Mouse (Mus musculus): ENCODE data around the gene Alx1. TPM values are rescaled to one million over a fixed set of nuclear protein-coding genes. Genes with fewer than 3 reads are reported as not detected.

The Alx1 gene
- 49.7 and 58.8 TPM in 2 replicates for polyA plus RNA-seq (2014; fragmentation: Nextera tagmentation; extraction: Ambion mirVana)

DNA sequence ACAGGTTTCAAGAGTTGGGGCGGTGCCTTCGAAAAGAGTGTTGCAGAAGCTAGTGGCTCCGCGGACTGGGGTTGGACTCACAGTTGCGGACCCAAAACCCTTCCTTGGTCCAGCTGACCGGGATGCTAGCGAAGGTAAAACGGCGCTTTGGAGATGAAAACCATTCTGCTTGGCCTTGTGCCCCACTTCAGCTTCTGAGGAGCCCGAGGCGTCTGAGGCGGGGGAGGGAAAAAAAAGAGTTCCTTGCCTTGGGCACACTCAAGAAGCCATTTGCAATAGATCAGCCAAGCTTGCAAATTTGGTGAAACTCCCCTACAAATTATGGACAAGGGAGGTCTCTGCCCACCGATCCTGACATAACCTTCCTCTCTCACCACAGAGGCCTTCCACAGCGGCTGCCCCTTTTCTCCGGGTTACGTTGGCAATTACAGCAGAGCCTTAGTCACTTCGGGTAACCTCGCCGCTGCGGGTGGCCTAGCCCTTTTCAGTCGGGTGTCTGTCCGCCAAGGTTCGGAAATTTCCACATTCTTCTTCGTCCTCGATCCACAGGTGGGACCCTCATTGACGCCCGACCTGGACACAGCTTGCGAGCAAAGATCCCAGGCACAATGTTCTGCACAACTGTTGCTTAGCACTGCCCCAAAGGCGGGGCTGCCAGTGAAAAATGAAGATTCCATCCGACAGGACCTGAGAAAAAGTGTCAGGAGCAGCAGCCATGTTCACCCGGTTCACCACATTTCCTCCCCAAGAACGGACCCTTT lies at the start of gene Alx1:
Gene Alx1, minus strand, starts transcription at position 486 of the 761 bp plus-strand sequence.
- Histone ChIP-seq H3K4me3 (ENCODE audit: low read depth, low read length) (peak within 1 kb of the TSS; percentile 53), H3K9ac (ENCODE audit: low read depth, low read length) (peak within 1 kb of the TSS; percentile 80), H3K36me3 (ENCODE audit: control insufficient read depth, insufficient read depth, low read length) (no peaks in the 10 kb centered on the region), H3K27ac (replicated peaks; ENCODE audit: low read depth, low read length) (peak within 1 kb of the TSS; percentile 90), H3K4me2 (ENCODE audit: low read depth, low read length) (peak within 1 kb of the TSS; percentile 53), H3K9me3 (ENCODE audit: control insufficient read depth, low read length) (no peaks in the 10 kb centered on the region), H3K27me3 (replicated peaks; ENCODE audit: control insufficient read depth, insufficient read depth, low read length) (peaks cover 51% of the 10 kb centered on the region), H3K4me1 (ENCODE audit: control insufficient read depth, insufficient read depth, low read length) (no peaks in the 10 kb centered on the region)
- ATAC-seq (ENCODE audit: low read depth) = no peak
- no peak for DNase-seq (ENCODE audit: low spot score)
- WGBS = 2% methylated on average over 32 of the region's 32 CpGs

DNA sequence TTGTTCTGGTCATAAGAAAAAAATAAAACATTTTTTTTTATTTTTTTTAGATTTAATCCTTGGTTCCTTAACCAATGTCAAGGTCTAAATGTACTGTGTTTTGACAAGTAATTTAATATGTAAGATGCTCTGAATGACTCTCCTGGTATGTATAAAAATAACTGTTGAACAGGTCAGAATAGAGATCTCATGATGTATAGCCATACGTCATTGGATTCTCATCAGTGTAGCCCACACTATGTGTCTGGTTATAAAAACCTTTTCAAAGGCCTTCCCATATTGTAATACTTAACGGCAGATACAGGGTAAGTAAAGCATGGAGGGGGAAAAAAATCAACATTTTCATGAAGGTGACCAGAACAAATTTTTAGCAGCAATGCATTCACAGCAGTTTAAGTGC lies 19.6 kb upstream of the Alx1 start:
- H3K9ac ChIP-seq (ENCODE audit: low read depth, low read length) = no peak overlapping the region
- no peak overlapping the region for H3K4me2 ChIP-seq (ENCODE audit: low read depth, low read length)
- H3K36me3 ChIP-seq (ENCODE audit: control insufficient read depth, insufficient read depth, low read length) = no peaks in the 10 kb centered on the region
- H3K4me1 ChIP-seq (ENCODE audit: control insufficient read depth, insufficient read depth, low read length) = no peaks in the 10 kb centered on the region
- WGBS = 62% methylated on average over 2 of the region's 2 CpGs
- no peak for ATAC-seq (ENCODE audit: low read depth)
- H3K4me3 ChIP-seq (ENCODE audit: low read depth, low read length) = no peak overlapping the region
- DNase-seq (ENCODE audit: low spot score) = no peak
- no peaks in the 10 kb centered on the region for H3K27me3 ChIP-seq (replicated peaks; ENCODE audit: control insufficient read depth, insufficient read depth, low read length)
- H3K27ac ChIP-seq (replicated peaks; ENCODE audit: low read depth, low read length) = no peak overlapping the region
- no peaks in the 10 kb centered on the region for H3K9me3 ChIP-seq (ENCODE audit: control insufficient read depth, low read length)

DNA sequence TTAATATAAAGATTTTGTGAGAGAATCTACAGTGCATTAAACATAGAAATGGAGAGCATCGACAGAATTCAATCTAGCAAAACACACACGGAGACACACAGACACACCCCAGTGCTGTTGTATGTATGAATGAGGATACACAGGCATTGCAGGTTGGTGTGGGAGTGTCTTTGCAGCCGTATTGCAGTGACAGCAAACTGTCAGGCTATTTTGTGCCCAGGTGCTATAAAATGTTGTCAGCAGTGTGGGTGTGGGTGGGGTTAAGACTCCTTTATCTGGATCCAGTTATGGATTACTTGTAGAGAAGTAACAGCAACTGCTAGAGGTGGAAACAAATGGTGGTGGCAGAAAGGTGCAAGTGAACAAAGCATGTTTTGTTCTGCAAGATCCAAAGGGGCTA lies 16.6 kb upstream of the Alx1 start:
- Histone ChIP-seq H3K9ac (ENCODE audit: low read depth, low read length) (no peak overlapping the region), H3K4me2 (ENCODE audit: low read depth, low read length) (no peak overlapping the region), H3K36me3 (ENCODE audit: control insufficient read depth, insufficient read depth, low read length) (no peaks in the 10 kb centered on the region), H3K4me1 (ENCODE audit: control insufficient read depth, insufficient read depth, low read length) (no peaks in the 10 kb centered on the region), H3K27ac (replicated peaks; ENCODE audit: low read depth, low read length) (no peak overlapping the region), H3K27me3 (replicated peaks; ENCODE audit: control insufficient read depth, insufficient read depth, low read length) (no peaks in the 10 kb centered on the region), H3K9me3 (ENCODE audit: control insufficient read depth, low read length) (no peaks in the 10 kb centered on the region), H3K4me3 (ENCODE audit: low read depth, low read length) (no peak overlapping the region)
- no peak for ATAC-seq (ENCODE audit: low read depth)
- no peak for DNase-seq (ENCODE audit: low spot score)
- 55% methylated on average over 3 of the region's 3 CpGs for WGBS

DNA sequence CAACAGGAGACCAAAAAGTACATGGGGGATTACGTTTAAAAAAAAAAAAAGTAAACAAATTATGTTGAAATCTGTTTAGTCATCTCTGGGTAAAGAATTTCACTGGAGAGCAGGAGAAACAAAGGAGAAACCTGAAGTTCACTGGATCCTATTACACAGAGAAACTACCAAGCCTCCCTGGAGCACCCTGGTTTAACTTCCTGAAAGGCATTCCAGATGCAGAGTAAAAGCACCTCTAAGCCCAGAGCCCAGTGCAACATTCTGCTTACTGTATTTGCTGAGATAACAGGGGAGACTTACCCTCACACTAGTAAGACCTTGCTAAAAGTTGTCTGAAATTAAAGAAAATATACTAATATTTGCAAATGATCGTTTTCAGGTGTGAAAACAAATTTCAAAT lies 15.0 kb upstream of the Alx1 start:
- H3K27me3 ChIP-seq (replicated peaks; ENCODE audit: control insufficient read depth, insufficient read depth, low read length) = no peaks in the 10 kb centered on the region
- no peak overlapping the region for H3K4me3 ChIP-seq (ENCODE audit: low read depth, low read length)
- 38% methylated on average over 2 of the region's 2 CpGs for WGBS
- no peak overlapping the region for H3K4me2 ChIP-seq (ENCODE audit: low read depth, low read length)
- H3K36me3 ChIP-seq (ENCODE audit: control insufficient read depth, insufficient read depth, low read length) = no peaks in the 10 kb centered on the region
- H3K27ac ChIP-seq (replicated peaks; ENCODE audit: low read depth, low read length) = no peak overlapping the region
- DNase-seq (ENCODE audit: low spot score) (peak; percentile 40), ATAC-seq (ENCODE audit: low read depth) (no peak)
- no peaks in the 10 kb centered on the region for H3K4me1 ChIP-seq (ENCODE audit: control insufficient read depth, insufficient read depth, low read length)
- H3K9me3 ChIP-seq (ENCODE audit: control insufficient read depth, low read length) = no peaks in the 10 kb centered on the region
- H3K9ac ChIP-seq (ENCODE audit: low read depth, low read length) = no peak overlapping the region

DNA sequence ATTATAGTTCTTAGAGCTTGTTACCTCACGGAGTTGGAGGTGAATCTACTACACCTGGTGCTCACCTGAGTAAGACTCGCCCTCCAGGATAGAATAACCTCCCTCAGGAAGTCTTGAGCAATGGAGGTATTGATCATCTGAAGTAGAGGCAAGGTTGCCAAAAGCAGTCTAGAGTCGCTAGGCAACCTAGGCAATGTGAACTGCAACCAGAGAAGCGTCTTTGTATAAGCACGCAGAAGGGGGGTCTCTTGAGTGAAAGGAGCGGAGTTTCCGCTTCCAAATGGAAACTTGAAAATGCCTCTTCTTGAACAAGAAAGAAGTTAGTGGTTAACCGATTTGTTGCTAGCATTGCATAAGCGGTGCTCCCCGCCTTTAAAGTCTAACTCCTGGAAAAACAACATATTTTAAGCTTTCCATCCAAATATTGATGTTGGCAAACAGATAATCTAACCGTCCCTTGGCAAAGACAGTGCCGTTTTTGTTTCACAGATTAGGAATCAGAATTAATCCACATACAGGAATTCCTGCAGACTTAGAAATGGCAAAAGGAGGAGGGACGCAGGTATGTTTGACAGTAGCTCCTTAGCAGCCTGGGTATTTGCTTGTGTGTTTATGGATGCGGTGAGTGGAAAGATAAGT lies 5.1 kb upstream of the Alx1 start:
- peak; percentile 86 for DNase-seq (ENCODE audit: low spot score)
- H3K4me2 ChIP-seq (ENCODE audit: low read depth, low read length) = peak overlapping the region; percentile 50
- 2% methylated on average over 14 of the region's 14 CpGs for WGBS

DNA sequence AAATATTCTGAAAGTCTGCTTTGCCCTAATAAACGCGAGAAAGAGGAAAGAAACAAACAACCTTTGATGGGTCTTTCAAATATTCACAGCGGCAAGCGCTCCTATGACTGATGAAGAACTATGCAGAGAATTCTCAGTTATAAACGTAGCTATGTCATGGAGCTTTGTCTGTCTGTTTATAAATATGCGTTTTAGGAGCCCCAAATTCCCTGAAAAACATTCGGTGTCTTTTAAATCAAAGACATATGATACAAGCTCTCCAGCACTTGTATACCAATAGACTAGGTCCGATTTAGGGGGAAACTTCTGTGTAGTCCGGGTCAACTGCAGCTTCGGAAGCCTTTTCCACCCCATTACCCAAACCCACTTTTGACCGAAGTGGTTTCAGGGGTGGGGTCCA lies 916 bp upstream of the Alx1 start:
- WGBS = 3% methylated on average over 11 of the region's 11 CpGs
- peak overlapping the region; percentile 53 for H3K4me3 ChIP-seq (ENCODE audit: low read depth, low read length)
- no peaks in the 10 kb centered on the region for H3K4me1 ChIP-seq (ENCODE audit: control insufficient read depth, insufficient read depth, low read length)
- no peaks in the 10 kb centered on the region for H3K9me3 ChIP-seq (ENCODE audit: control insufficient read depth, low read length)
- H3K9ac ChIP-seq (ENCODE audit: low read depth, low read length) = peak overlapping the region; percentile 80
- no peak for DNase-seq (ENCODE audit: low spot score)
- peak overlapping the region; percentile 53 for H3K4me2 ChIP-seq (ENCODE audit: low read depth, low read length)
- no peaks in the 10 kb centered on the region for H3K36me3 ChIP-seq (ENCODE audit: control insufficient read depth, insufficient read depth, low read length)
- peaks cover 56% of the 10 kb centered on the region for H3K27me3 ChIP-seq (replicated peaks; ENCODE audit: control insufficient read depth, insufficient read depth, low read length)
- H3K27ac ChIP-seq (replicated peaks; ENCODE audit: low read depth, low read length) = peak overlapping the region; percentile 90
- no peak for ATAC-seq (ENCODE audit: low read depth)

More for the DNA sequence above, 5.1 kb upstream of the Alx1 start:
- H3K4me3 ChIP-seq (ENCODE audit: low read depth, low read length) = peak overlapping the region; percentile 26
- no peaks in the 10 kb centered on the region for H3K36me3 ChIP-seq (ENCODE audit: control insufficient read depth, insufficient read depth, low read length)
- H3K4me1 ChIP-seq (ENCODE audit: control insufficient read depth, insufficient read depth, low read length) = no peaks in the 10 kb centered on the region
- H3K9ac ChIP-seq (ENCODE audit: low read depth, low read length) = peak overlapping the region; percentile 48
- peak; percentile 69 for ATAC-seq (ENCODE audit: low read depth)
- no peaks in the 10 kb centered on the region for H3K9me3 ChIP-seq (ENCODE audit: control insufficient read depth, low read length)
- H3K27ac ChIP-seq (replicated peaks; ENCODE audit: low read depth, low read length) = peak overlapping the region; percentile 85
- H3K27me3 ChIP-seq (replicated peaks; ENCODE audit: control insufficient read depth, insufficient read depth, low read length) = peaks cover 52% of the 10 kb centered on the region

DNA sequence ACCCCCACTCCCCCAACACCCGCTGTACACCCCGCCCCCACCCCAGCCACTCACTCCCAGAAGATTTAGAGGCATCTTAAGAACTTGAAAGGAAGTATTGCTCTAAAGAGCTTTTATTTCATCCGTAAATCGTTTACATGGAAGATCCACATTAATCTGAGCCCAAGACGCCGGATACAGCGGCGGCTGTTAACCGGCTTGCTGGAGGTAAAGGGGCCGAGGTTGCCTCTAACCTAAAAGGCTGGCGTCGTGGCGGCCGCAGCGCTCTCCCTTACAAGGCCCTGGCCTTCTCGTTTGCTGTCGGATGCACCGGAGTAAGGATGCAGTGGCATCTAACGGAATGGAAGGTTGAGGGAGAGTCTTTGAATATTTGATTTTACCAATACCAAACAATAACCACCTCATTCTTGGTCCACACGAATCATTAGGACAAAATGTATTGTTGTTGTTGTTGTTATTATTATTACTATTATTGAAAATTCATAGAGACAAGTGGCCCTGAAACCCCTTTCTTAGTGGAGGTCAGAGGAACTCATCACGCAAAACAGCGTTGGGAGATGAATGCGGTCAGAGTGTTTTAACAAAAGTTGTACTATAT lies 784 bp downstream of the Alx1 start:
- 3% methylated on average over 23 of the region's 23 CpGs for WGBS
- no peak for DNase-seq (ENCODE audit: low spot score)
- H3K9ac ChIP-seq (ENCODE audit: low read depth, low read length) = peak overlapping the region; percentile 80

DNA sequence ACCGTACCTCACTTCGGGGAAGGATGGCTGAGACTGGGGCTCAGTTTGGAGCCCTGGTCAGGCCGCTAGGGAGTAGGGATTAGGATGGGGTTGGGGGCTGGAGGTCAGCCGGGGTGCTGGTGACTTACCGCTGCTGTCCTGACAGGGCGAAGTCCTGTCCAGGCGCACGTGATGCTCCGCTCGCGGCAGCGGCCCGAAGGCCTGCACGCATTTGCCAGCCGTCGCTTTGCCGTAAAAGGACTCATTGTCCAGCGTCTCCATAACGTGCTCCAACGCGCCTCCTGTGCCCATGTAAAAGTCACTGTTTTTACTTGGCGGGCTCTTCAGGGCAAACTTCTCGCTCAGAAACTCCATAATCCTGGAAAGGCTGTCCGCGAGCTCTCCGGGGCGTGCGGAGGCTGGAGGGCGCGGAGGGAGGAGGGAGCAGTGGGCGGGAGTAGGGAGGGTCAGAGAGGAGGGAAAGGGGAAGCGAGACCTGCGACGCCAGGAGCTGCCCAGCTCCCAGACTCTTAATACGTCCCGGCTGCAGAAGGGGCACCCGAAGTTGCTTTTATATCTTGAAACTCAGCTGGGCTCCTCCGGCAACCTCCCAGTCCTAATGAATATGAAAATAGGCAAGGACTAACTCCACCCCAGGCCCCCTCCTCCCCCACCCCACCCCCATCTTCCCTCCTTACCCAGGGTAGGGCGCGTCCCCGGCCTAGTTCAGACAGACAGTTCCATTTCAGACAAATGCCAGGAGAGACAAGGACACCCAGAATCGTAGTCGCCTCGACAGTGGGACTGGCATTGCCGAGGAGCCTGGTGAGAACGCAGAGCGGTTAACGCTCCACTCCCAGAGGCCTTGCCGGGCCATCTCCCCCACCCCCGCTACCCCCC lies 1.5 kb downstream of the Alx1 start:
- H3K9me3 ChIP-seq (ENCODE audit: control insufficient read depth, low read length) = no peaks in the 10 kb centered on the region
- H3K27me3 ChIP-seq (replicated peaks; ENCODE audit: control insufficient read depth, insufficient read depth, low read length) = peaks cover 48% of the 10 kb centered on the region
- H3K4me3 ChIP-seq (ENCODE audit: low read depth, low read length) = peak overlapping the region; percentile 53
- H3K36me3 ChIP-seq (ENCODE audit: control insufficient read depth, insufficient read depth, low read length) = no peaks in the 10 kb centered on the region
- ATAC-seq (ENCODE audit: low read depth) = peak; percentile 90
- peak; percentile 91 for DNase-seq (ENCODE audit: low spot score)
- peak overlapping the region; percentile 80 for H3K9ac ChIP-seq (ENCODE audit: low read depth, low read length)
- H3K4me1 ChIP-seq (ENCODE audit: control insufficient read depth, insufficient read depth, low read length) = no peaks in the 10 kb centered on the region
- under 1% methylated on average over 44 of the region's 50 CpGs for WGBS
- H3K4me2 ChIP-seq (ENCODE audit: low read depth, low read length) = peak overlapping the region; percentile 53
- peak overlapping the region; percentile 90 for H3K27ac ChIP-seq (replicated peaks; ENCODE audit: low read depth, low read length)

More for the DNA sequence above, 784 bp downstream of the Alx1 start:
- Histone ChIP-seq H3K4me2 (ENCODE audit: low read depth, low read length) (peak overlapping the region; percentile 53), H3K27me3 (replicated peaks; ENCODE audit: control insufficient read depth, insufficient read depth, low read length) (peaks cover 45% of the 10 kb centered on the region), H3K4me3 (ENCODE audit: low read depth, low read length) (peak overlapping the region; percentile 53), H3K4me1 (ENCODE audit: control insufficient read depth, insufficient read depth, low read length) (no peaks in the 10 kb centered on the region), H3K27ac (replicated peaks; ENCODE audit: low read depth, low read length) (peak overlapping the region; percentile 90), H3K9me3 (ENCODE audit: control insufficient read depth, low read length) (no peaks in the 10 kb centered on the region), H3K36me3 (ENCODE audit: control insufficient read depth, insufficient read depth, low read length) (no peaks in the 10 kb centered on the region)
- no peak for ATAC-seq (ENCODE audit: low read depth)

Data from embryonic facial prominence, embryonic 14.5 days (tissue).